In genomic region chr3:94476301-94477035, GRCm38 (mm10) we compare ENCODE assay signal across 12 mouse cellular contexts. TPM values are rescaled to one million over a fixed set of nuclear protein-coding genes. Genes with fewer than 3 reads are reported as not detected.
DNase-seq lines count a peak whose midpoint lies in the region; ATAC-seq lines count a peak whose summit lies in the region.
"Had no signal": no experiment of that assay in that cellular context is flagged by ENCODE, and none has a peak within 500 bp of the region (broad histone marks: within the 10 kb centered on the region; RNA-seq: fewer than 3 reads in every experiment).

No protein-coding gene starts in this region.

- H3K27me3 ChIP-seq in limb, embryonic 11.5 days (ENCODE audit: control insufficient read depth, insufficient read depth, low read length), result peaks cover 8% of the 10 kb centered on the region; the same call in 1 of the 2 replicates
- H3K27me3 ChIP-seq in limb, embryonic 10.5 days (ENCODE audit: low read depth, poor library complexity, severe bottlenecking), result peaks cover 41% of the 10 kb centered on the region
- H3K27me3 ChIP-seq in intestine, embryonic 14.5 days (replicated peaks; ENCODE audit: control insufficient read depth, insufficient read depth, low read length), result peaks cover 7% of the 10 kb centered on the region; the same call in 1 of the 2 replicates
- no peaks in the 10 kb centered on the region; the same call in 1 of the 2 replicates for H3K27me3 ChIP-seq in neural tube, embryonic 14.5 days (ENCODE audit: control insufficient read depth, insufficient read depth, low read length)

- 34% methylated on average over 8 of the region's 8 CpGs for WGBS in limb, embryonic 11.5 days
- WGBS in limb, embryonic 10.5 days, result 44% methylated on average over 8 of the region's 8 CpGs
- WGBS in intestine, embryonic 14.5 days, result 23% methylated on average over 8 of the region's 8 CpGs
- WGBS in neural tube, embryonic 14.5 days, result 55% methylated on average over 8 of the region's 8 CpGs

- no peak overlapping the region for H3K4me2 ChIP-seq in limb, embryonic 11.5 days (ENCODE audit: low read depth, severe bottlenecking)
- no peak overlapping the region for H3K4me2 ChIP-seq in intestine, embryonic 14.5 days (ENCODE audit: low read length)
- no peak overlapping the region for H3K4me2 ChIP-seq in neural tube, embryonic 14.5 days (ENCODE audit: low read depth, low read length)
- H3K4me2 ChIP-seq: embryonic facial prominence, embryonic 12.5 days had no signal

- no peak overlapping the region for H3K27ac ChIP-seq in limb, embryonic 11.5 days (replicated peaks; ENCODE audit: low read depth, low read length)
- H3K27ac ChIP-seq in limb, embryonic 10.5 days, result no peak overlapping the region
- 0 out of 2 replicates have a peak overlapping the region, but pooled peaks have one; percentile 6 for H3K27ac ChIP-seq in intestine, embryonic 14.5 days (ENCODE audit: low read depth)
- H3K27ac ChIP-seq in neural tube, embryonic 14.5 days (ENCODE audit: low read depth, low read length), result 0 out of 2 replicates have a peak overlapping the region, but pooled peaks have one; percentile 12
- H3K27ac ChIP-seq: embryonic facial prominence, embryonic 12.5 days had no signal

- peak; percentile 21 for DNase-seq in adrenal gland, postnatal 10 days
- no peak for DNase-seq in adrenal gland, postnatal 36 days
- DNase-seq in limb, embryonic 11.5 days (ENCODE audit: low spot score), result peak; percentile 36
- DNase-seq in limb, embryonic 10.5 days (ENCODE audit: low spot score), result no peak
- DNase-seq in intestine, embryonic 14.5 days (ENCODE audit: low spot score), result peak; percentile 70
- no peak for DNase-seq in ovary, postnatal 36 days (ENCODE audit: low spot score)
- no peak for DNase-seq in frontal cortex, postnatal 10 days (ENCODE audit: low spot score in 2 of 2)
- DNase-seq: gastrocnemius, postnatal 36 days; lung, postnatal 14 days had no signal

- no peak overlapping the region for H3K9ac ChIP-seq in limb, embryonic 11.5 days (ENCODE audit: low read length)
- H3K9ac ChIP-seq in intestine, embryonic 14.5 days (ENCODE audit: low read length), result no peak overlapping the region
- H3K9ac ChIP-seq in neural tube, embryonic 14.5 days (replicated peaks; ENCODE audit: low read depth, low read length), result no peak overlapping the region
- H3K9ac ChIP-seq: embryonic facial prominence, embryonic 12.5 days had no signal

- no peaks in the 10 kb centered on the region for H3K9me3 ChIP-seq in limb, embryonic 11.5 days (ENCODE audit: control insufficient read depth, low read length)
- no peaks in the 10 kb centered on the region for H3K9me3 ChIP-seq in limb, embryonic 10.5 days (replicated peaks)
- no peaks in the 10 kb centered on the region for H3K9me3 ChIP-seq in intestine, embryonic 14.5 days (ENCODE audit: control insufficient read depth, low read length)
- no peaks in the 10 kb centered on the region for H3K9me3 ChIP-seq in neural tube, embryonic 14.5 days (ENCODE audit: control insufficient read depth, low read length)
- H3K9me3 ChIP-seq: embryonic facial prominence, embryonic 12.5 days; neural tube, embryonic 12.5 days had no signal

- peaks cover 13% of the 10 kb centered on the region for H3K4me1 ChIP-seq in limb, embryonic 11.5 days (ENCODE audit: control insufficient read depth, insufficient read depth, low read length)
- H3K4me1 ChIP-seq in limb, embryonic 10.5 days, result peaks cover 57% of the 10 kb centered on the region
- peaks cover 22% of the 10 kb centered on the region; the same call in 1 of the 2 replicates for H3K4me1 ChIP-seq in intestine, embryonic 14.5 days (replicated peaks; ENCODE audit: control insufficient read depth, insufficient read depth, low read length)
- H3K4me1 ChIP-seq in neural tube, embryonic 14.5 days (ENCODE audit: control insufficient read depth, insufficient read depth, low read length), result peaks cover 21% of the 10 kb centered on the region

- no peaks in the 10 kb centered on the region for H3K36me3 ChIP-seq in limb, embryonic 11.5 days (ENCODE audit: control insufficient read depth, insufficient read depth, low read length)
- no peaks in the 10 kb centered on the region for H3K36me3 ChIP-seq in limb, embryonic 10.5 days
- H3K36me3 ChIP-seq in intestine, embryonic 14.5 days (ENCODE audit: control insufficient read depth, insufficient read depth, low read length), result no peaks in the 10 kb centered on the region
- peaks cover 3% of the 10 kb centered on the region; the same call in 1 of the 2 replicates for H3K36me3 ChIP-seq in neural tube, embryonic 14.5 days (ENCODE audit: control insufficient read depth, insufficient read depth, low read length)
- H3K36me3 ChIP-seq: embryonic facial prominence, embryonic 12.5 days had no signal

- H3K4me3 ChIP-seq in limb, embryonic 11.5 days (ENCODE audit: low read depth, low read length), result no peak overlapping the region
- H3K4me3 ChIP-seq in limb, embryonic 10.5 days, result no peak overlapping the region
- H3K4me3 ChIP-seq in intestine, embryonic 14.5 days (ENCODE audit: low read depth, low read length), result no peak overlapping the region
- no peak overlapping the region for H3K4me3 ChIP-seq in neural tube, embryonic 14.5 days (ENCODE audit: low read depth, low read length)
- H3K4me3 ChIP-seq: embryonic facial prominence, embryonic 12.5 days had no signal

- ATAC-seq in limb, embryonic 11.5 days (ENCODE audit: insufficient number of reproducible peaks, low FRiP score, low TSS enrichment, low read depth), result no peak
- peak; percentile 59; the same call in 1 of the 2 replicates for ATAC-seq in intestine, embryonic 14.5 days (replicated peaks; ENCODE audit: low FRiP score, low TSS enrichment, low read depth)
- ATAC-seq in neural tube, embryonic 14.5 days (ENCODE audit: low read depth), result no peak

RNA-seq across cellular contexts. Expression of gene Celf3, which starts 1.6 kb away (rescaled TPM):
- 10 to 100 TPM; 17.0 to 30.7 TPM for total RNA-seq in adrenal gland, postnatal 10 days (2021)
- total RNA-seq in adrenal gland, postnatal 36 days (2021), result 10 to 100 TPM; 13.6 to 20.4 TPM
- 0.68 and 0.88 TPM in 2 replicates for polyA plus RNA-seq in limb, embryonic 11.5 days (2014; fragmentation: Nextera tagmentation; extraction: Ambion mirVana)
- polyA plus RNA-seq in limb, embryonic 10.5 days (2016; fragmentation: Nextera tagmentation; extraction: Ambion mirVana), result 1.4 and 1.5 TPM in 2 replicates
- 47.7 and 54.3 TPM in 2 replicates for polyA plus RNA-seq in intestine, embryonic 14.5 days (2014; fragmentation: Nextera tagmentation; extraction: Ambion mirVana)
- 232 and 319 TPM in 2 replicates for polyA plus RNA-seq in neural tube, embryonic 14.5 days (2014; fragmentation: Nextera tagmentation; extraction: Ambion mirVana)
- total RNA-seq: gastrocnemius, postnatal 36 days had no signal

RNA-seq across cellular contexts. Expression of gene Riiad1, which starts 3.7 kb away (rescaled TPM):
- 1 to 10 TPM; 3.2 to 5.2 TPM for total RNA-seq in adrenal gland, postnatal 10 days (2021)
- total RNA-seq in adrenal gland, postnatal 36 days (2021), result 1 to 10 TPM; 2.7 to 4.7 TPM
- 1.0 and 1.6 TPM in 2 replicates for polyA plus RNA-seq in limb, embryonic 11.5 days (2014; fragmentation: Nextera tagmentation; extraction: Ambion mirVana)
- polyA plus RNA-seq in limb, embryonic 10.5 days (2016; fragmentation: Nextera tagmentation; extraction: Ambion mirVana), result 1.4 and 1.8 TPM in 2 replicates
- polyA plus RNA-seq in intestine, embryonic 14.5 days (2014; fragmentation: Nextera tagmentation; extraction: Ambion mirVana), result 8.1 and 9.3 TPM in 2 replicates
- 14.6 and 17.5 TPM in 2 replicates for polyA plus RNA-seq in neural tube, embryonic 14.5 days (2014; fragmentation: Nextera tagmentation; extraction: Ambion mirVana)

RNA-seq across cellular contexts. Expression of gene Oaz3, which starts 32.8 kb away (rescaled TPM):
- 1 to 10 TPM in 1 of 2 experiments, not detected in 1; 1.1 TPM for total RNA-seq in adrenal gland, postnatal 10 days (2021)
- total RNA-seq in adrenal gland, postnatal 36 days (2021), result not detected
- 0.31 and 0.36 TPM in 2 replicates for polyA plus RNA-seq in limb, embryonic 11.5 days (2014; fragmentation: Nextera tagmentation; extraction: Ambion mirVana)
- polyA plus RNA-seq in limb, embryonic 10.5 days (2016; fragmentation: Nextera tagmentation; extraction: Ambion mirVana), result 0.29 and 0.51 TPM in 2 replicates
- 0.26 and 0.51 TPM in 2 replicates for polyA plus RNA-seq in intestine, embryonic 14.5 days (2014; fragmentation: Nextera tagmentation; extraction: Ambion mirVana)
- 0.76 and 1.7 TPM in 2 replicates for polyA plus RNA-seq in neural tube, embryonic 14.5 days (2014; fragmentation: Nextera tagmentation; extraction: Ambion mirVana)
- total RNA-seq: gastrocnemius, postnatal 36 days had no signal

RNA-seq across cellular contexts. Expression of gene Mrpl9, which starts 33.4 kb away (rescaled TPM):
- total RNA-seq in adrenal gland, postnatal 10 days (2021), result 10 to 100 TPM; 94.5 to 97.7 TPM
- total RNA-seq in adrenal gland, postnatal 36 days (2021), result 10 to 100 TPM; 73.2 to 80.4 TPM
- polyA plus RNA-seq in limb, embryonic 11.5 days (2014; fragmentation: Nextera tagmentation; extraction: Ambion mirVana), result 68.0 and 75.2 TPM in 2 replicates
- polyA plus RNA-seq in limb, embryonic 10.5 days (2016; fragmentation: Nextera tagmentation; extraction: Ambion mirVana), result 71.0 and 77.8 TPM in 2 replicates
- 73.2 and 76.2 TPM in 2 replicates for polyA plus RNA-seq in intestine, embryonic 14.5 days (2014; fragmentation: Nextera tagmentation; extraction: Ambion mirVana)
- 59.5 and 64.1 TPM in 2 replicates for polyA plus RNA-seq in neural tube, embryonic 14.5 days (2014; fragmentation: Nextera tagmentation; extraction: Ambion mirVana)

Comparison
In these comparisons a context has a peak if more than half of its experiments do, and no peak if none do; other contexts are left out.
1. DNase-seq: peak in adrenal gland, postnatal 10 days (single experiment), limb, embryonic 11.5 days (single experiment) and intestine, embryonic 14.5 days (single experiment); none in adrenal gland, postnatal 36 days (0 of 2), limb, embryonic 10.5 days (single experiment), ovary, postnatal 36 days (single experiment) and frontal cortex, postnatal 10 days (0 of 2).
2. H3K27ac ChIP-seq: peak in intestine, embryonic 14.5 days (single experiment) and neural tube, embryonic 14.5 days (single experiment); none in limb, embryonic 11.5 days (single experiment) and limb, embryonic 10.5 days (single experiment).
3. RNA of gene Celf3, which starts 1.6 kb away (polyA plus RNA-seq): 232 to 319 TPM in neural tube, embryonic 14.5 days and 47.7 to 54.3 TPM in intestine, embryonic 14.5 days; 1.4 to 1.5 TPM in limb, embryonic 10.5 days and 0.68 to 0.88 TPM in limb, embryonic 11.5 days; every median in the first group is over 10 times any median in the second.